Mouse (Mus musculus) hindbrain, embryonic 13.5 days (tissue): ENCODE measurements around the gene Padi6. TPM values are rescaled to one million over a fixed set of nuclear protein-coding genes. Genes with fewer than 3 reads are reported as not detected.

ENCODE experiments used
- ATAC-seq: fragments of 200-750 bp; cut with Nextera tagmentation; 2 replicates; pipeline ENCODE4 v1.8.0; 2017; ENCODE audit warnings: moderate TSS enrichment; ENCODE audit not compliant: low FRiP score
- H3K27ac ChIP-seq: fragments of 300-500 bp; sonication (generic); 2 replicates; pipeline ENCODE4 v1.5.1; 2015; ENCODE audit warnings: inconsistent platforms, mild to moderate bottlenecking, moderate library complexity
- H3K27me3 ChIP-seq: fragments of 300-500 bp; sonication (generic); 2 replicates; pipeline ENCODE4 v1.6.1; 2015; ENCODE audit warnings: mild to moderate bottlenecking, inconsistent platforms
- H3K36me3 ChIP-seq: fragments of 300-500 bp; sonication (generic); 2 replicates; pipeline ENCODE4 v1.6.1; 2015; ENCODE audit warnings: mild to moderate bottlenecking, inconsistent platforms
- H3K4me1 ChIP-seq: fragments of 300-500 bp; sonication (generic); replicated peaks from 2 replicates; pipeline ENCODE4 v1.6.1; 2015; ENCODE audit warnings: inconsistent platforms
- H3K4me2 ChIP-seq: fragments of 300-500 bp; sonication (generic); 2 replicates; pipeline ENCODE4 v1.6.1; 2015; ENCODE audit warnings: inconsistent platforms, mild to moderate bottlenecking, moderate library complexity
- H3K4me3 ChIP-seq: fragments of 300-500 bp; sonication (generic); 2 replicates; pipeline ENCODE4 v1.5.1; 2015; ENCODE audit warnings: mild to moderate bottlenecking, inconsistent platforms
- H3K9ac ChIP-seq: fragments of 300-500 bp; sonication (generic); 2 replicates; pipeline ENCODE4 v1.6.1; 2015; ENCODE audit warnings: mild to moderate bottlenecking, inconsistent platforms
- H3K9me3 ChIP-seq: fragments of 300-500 bp; sonication (generic); 2 replicates; pipeline ENCODE4 v1.6.1; 2016; ENCODE audit warnings: inconsistent platforms
- WGBS: fragments of 180-500 bp; shearing (Covaris S2); methylation state at CpG from one replicate; pipeline ENCODE4 v1.1.7; 2015; 5-methylcytosine and 5-hydroxymethylcytosine counted together
- polyA plus RNA-seq: library from polyadenylated mRNA; unstranded; fragments of >200 nt; fragmentation: Nextera tagmentation; extraction: Ambion mirVana; gene quantifications from 2 replicates; pipeline ENCODE4 v1.2.1, GENCODE M21; 2015

Gene Padi6
- polyA plus RNA-seq, 1 experiment from 2014 or later: not detected

- H3K9me3 ChIP-seq: no peaks in the 10 kb centered on the region
- no peaks in the 10 kb centered on the region for H3K27me3 ChIP-seq
- ATAC-seq: no peak
- 80% methylated on average over 16 of the region's 16 CpGs for WGBS
- H3K36me3 ChIP-seq: no peaks in the 10 kb centered on the region
- H3K4me1 ChIP-seq: no peaks in the 10 kb centered on the region
- H3K4me2 ChIP-seq: no peak overlapping the region
- no peak overlapping the region for H3K4me3 ChIP-seq
- no peak overlapping the region for H3K27ac ChIP-seq
- no peak overlapping the region for H3K9ac ChIP-seq
These were observed 52.4 kb downstream of the Padi6 start for GRCm38 (mm10) chr4:140689873-140690655.

DNA sequence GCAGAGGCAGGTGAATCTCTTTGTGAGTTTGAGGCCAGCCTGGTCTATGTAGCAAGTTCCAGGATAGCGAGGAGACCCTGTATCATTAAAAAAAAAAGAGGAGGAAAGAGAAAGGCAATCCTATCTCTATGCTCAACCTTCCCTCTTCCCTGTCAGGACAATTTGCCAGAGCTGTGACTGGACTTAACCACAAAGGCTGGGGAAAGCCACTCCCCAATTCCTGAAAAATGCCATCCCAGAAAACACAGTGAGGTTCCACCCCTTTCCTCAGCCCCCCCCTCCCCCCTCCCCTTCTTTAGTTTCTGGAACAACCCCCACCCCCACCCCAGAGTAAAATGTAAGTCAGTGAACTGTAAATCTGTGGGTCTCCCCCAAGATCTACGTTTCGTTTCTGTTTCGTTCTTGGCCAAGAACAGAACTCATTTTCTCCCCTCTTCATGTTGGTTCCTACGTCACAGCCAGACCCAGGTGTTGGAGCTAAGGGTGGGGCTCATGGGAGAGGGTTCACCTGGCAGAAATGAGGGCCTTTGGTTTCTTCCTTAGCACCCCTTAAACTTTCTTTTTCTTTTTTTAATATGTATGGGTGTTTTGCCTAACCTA, 53.5 kb downstream of the Padi6 start:
- Histone ChIP-seq H3K27me3 (no peaks in the 10 kb centered on the region), H3K4me1 (peaks cover 11% of the 10 kb centered on the region), H3K9ac (no peak overlapping the region), H3K27ac (no peak overlapping the region), H3K4me2 (no peak overlapping the region), H3K4me3 (no peak overlapping the region), H3K36me3 (no peaks in the 10 kb centered on the region), H3K9me3 (no peaks in the 10 kb centered on the region)
- 90% methylated on average over 5 of the region's 5 CpGs for WGBS
- ATAC-seq: no peak

DNA sequence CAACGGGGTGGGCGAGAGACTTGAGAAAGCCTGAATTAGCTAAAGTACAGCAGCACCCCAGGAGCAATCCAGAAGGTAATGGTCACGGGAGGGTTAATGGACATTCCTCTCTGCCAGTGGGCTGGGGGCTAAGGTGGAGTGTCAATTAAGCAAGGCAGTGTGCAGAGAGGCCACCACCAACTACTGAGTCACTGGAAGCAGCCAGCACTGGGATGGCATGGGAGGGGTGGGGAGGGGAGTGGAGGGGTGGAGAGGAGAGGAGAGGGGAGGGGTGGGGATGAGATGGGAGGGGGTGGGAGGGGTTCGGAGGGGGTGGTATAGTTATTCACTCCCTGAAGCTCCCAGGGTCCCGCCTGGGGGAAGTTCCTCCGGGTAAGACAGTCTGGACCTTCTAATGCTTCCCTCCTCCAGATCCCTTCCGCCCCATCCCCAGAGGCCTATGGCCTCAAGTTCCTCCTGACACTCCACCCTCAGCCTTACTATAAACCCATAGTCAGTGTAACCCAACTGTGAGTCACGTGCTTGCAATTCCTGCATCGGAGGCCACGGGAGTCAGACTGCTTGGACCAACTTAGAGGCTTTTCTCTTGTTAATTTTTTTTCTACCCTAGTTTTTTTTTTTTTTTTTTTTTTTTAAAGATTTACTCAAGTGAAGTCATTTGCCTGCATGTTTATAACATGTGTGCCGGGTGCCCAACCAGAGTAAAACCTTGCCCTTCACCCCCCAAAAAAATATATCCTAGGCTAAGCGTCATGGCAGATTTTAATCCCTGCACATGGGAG, 54.2 kb downstream of the Padi6 start:
- Histone ChIP-seq H3K9me3 (no peaks in the 10 kb centered on the region), H3K9ac (no peak overlapping the region), H3K4me1 (peaks cover 15% of the 10 kb centered on the region), H3K36me3 (no peaks in the 10 kb centered on the region), H3K27ac (no peak overlapping the region), H3K27me3 (no peaks in the 10 kb centered on the region), H3K4me2 (no peak overlapping the region), H3K4me3 (no peak overlapping the region)
- WGBS: 72% methylated on average over 11 of the region's 12 CpGs
- ATAC-seq: no peak

GRCm38 (mm10) chr4:140684881-140685303, 57.6 kb downstream of the Padi6 start:
- no peaks in the 10 kb centered on the region for H3K27me3 ChIP-seq
- no peaks in the 10 kb centered on the region for H3K36me3 ChIP-seq
- no peak overlapping the region for H3K9ac ChIP-seq
- H3K9me3 ChIP-seq: no peaks in the 10 kb centered on the region
- peaks cover 15% of the 10 kb centered on the region for H3K4me1 ChIP-seq
- no peak overlapping the region for H3K4me3 ChIP-seq
- WGBS: 37% methylated on average over 6 of the region's 6 CpGs
- no peak overlapping the region for H3K4me2 ChIP-seq
- no peak for ATAC-seq
- H3K27ac ChIP-seq: no peak overlapping the region

- no peaks in the 10 kb centered on the region for H3K9me3 ChIP-seq
- ATAC-seq: 0 out of 2 replicates have a peak, but pooled peaks have one; percentile 43
- H3K4me3 ChIP-seq: no peak overlapping the region
- H3K36me3 ChIP-seq: no peaks in the 10 kb centered on the region
- peak overlapping the region; percentile 32; the same call in 1 of the 2 replicates for H3K27ac ChIP-seq
- no peaks in the 10 kb centered on the region for H3K27me3 ChIP-seq
- peaks cover 18% of the 10 kb centered on the region for H3K4me1 ChIP-seq
- peak overlapping the region; percentile 46; the same call in 1 of the 2 replicates for H3K9ac ChIP-seq
- peak overlapping the region; percentile 36 for H3K4me2 ChIP-seq
- WGBS: 7% methylated on average over 16 of the region's 16 CpGs
These were observed 58.1 kb downstream of the Padi6 start for GRCm38 (mm10) chr4:140684141-140684871.

DNA sequence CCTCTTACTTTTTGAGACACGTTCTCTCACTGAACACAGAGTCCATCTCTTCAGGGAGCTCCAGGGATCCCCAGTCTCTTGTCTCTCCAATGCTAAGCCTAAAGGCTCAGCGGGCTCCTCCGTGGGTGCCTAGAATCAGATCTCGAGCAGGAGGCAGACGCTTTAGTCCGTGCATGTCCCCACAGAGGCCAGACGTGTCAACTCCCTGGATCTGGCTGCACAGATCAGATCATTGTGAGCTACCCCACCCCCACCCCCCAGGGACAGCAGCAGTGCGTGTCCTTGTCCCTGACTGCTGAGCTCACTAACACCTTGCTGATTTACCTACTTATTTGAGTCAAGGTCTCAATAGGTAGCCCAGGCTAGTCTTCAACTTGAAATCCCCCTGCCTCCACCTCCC, 58.8 kb downstream of the Padi6 start:
- H3K9me3 ChIP-seq: no peaks in the 10 kb centered on the region
- H3K9ac ChIP-seq: no peak overlapping the region
- WGBS: 38% methylated on average over 8 of the region's 8 CpGs
- peaks cover 18% of the 10 kb centered on the region for H3K4me1 ChIP-seq
- no peak overlapping the region for H3K4me3 ChIP-seq
- no peaks in the 10 kb centered on the region for H3K36me3 ChIP-seq
- no peak overlapping the region for H3K27ac ChIP-seq
- H3K4me2 ChIP-seq: 0 out of 2 replicates have a peak overlapping the region, but pooled peaks have one; percentile 36
- ATAC-seq: no peak
- H3K27me3 ChIP-seq: no peaks in the 10 kb centered on the region

GRCm38 (mm10) chr4:140680731-140681397, 61.6 kb downstream of the Padi6 start:
- no peak for ATAC-seq
- H3K4me3 ChIP-seq: no peak overlapping the region
- H3K9ac ChIP-seq: no peak overlapping the region
- no peak overlapping the region for H3K27ac ChIP-seq
- no peak overlapping the region for H3K4me2 ChIP-seq
- no peaks in the 10 kb centered on the region for H3K36me3 ChIP-seq
- WGBS: 69% methylated on average over 8 of the region's 8 CpGs
- no peaks in the 10 kb centered on the region for H3K9me3 ChIP-seq
- peaks cover 18% of the 10 kb centered on the region for H3K4me1 ChIP-seq
- no peaks in the 10 kb centered on the region for H3K27me3 ChIP-seq

- no peak for ATAC-seq
- no peaks in the 10 kb centered on the region for H3K36me3 ChIP-seq
- WGBS: 31% methylated on average over 15 of the region's 18 CpGs
- no peaks in the 10 kb centered on the region for H3K27me3 ChIP-seq
- no peak overlapping the region for H3K9ac ChIP-seq
- H3K4me1 ChIP-seq: peaks cover 16% of the 10 kb centered on the region
- no peak overlapping the region for H3K4me3 ChIP-seq
- no peak overlapping the region for H3K27ac ChIP-seq
- H3K4me2 ChIP-seq: no peak overlapping the region
- H3K9me3 ChIP-seq: no peaks in the 10 kb centered on the region
These were observed 62.6 kb downstream of the Padi6 start for GRCm38 (mm10) chr4:140679723-140680380.

GRCm38 (mm10) chr4:140679038-140679437, 63.4 kb downstream of the Padi6 start:
- no peaks in the 10 kb centered on the region for H3K9me3 ChIP-seq
- no peak for ATAC-seq
- H3K27ac ChIP-seq: no peak overlapping the region
- H3K4me2 ChIP-seq: no peak overlapping the region
- no peak overlapping the region for H3K4me3 ChIP-seq
- no peak overlapping the region for H3K9ac ChIP-seq
- WGBS: 18% methylated on average over 5 of the region's 5 CpGs
- H3K36me3 ChIP-seq: no peaks in the 10 kb centered on the region
- H3K27me3 ChIP-seq: no peaks in the 10 kb centered on the region
- peaks cover 8% of the 10 kb centered on the region for H3K4me1 ChIP-seq
